Mouse (Mus musculus) sigmoid colon, adult 10 weeks (tissue): ENCODE results near the gene Tigd3. TPM values are rescaled to one million over a fixed set of nuclear protein-coding genes. Genes with fewer than 3 reads are reported as not detected.

Experiments
- polyA plus RNA-seq: library from polyadenylated mRNA; stranded (reverse); fragments of 350-450 nt; fragmentation: Illumina TruSeq; extraction: RNeasy Lipid Tissue Mini Kit (QIAGEN cat#74804); gene quantifications from one replicate; pipeline ENCODE4 v1.2.3, GENCODE M21; 2014; ENCODE audit warnings: low read depth, low replicate concordance

Tigd3 gene
- polyA plus RNA-seq = 0.19 TPM

DNA sequence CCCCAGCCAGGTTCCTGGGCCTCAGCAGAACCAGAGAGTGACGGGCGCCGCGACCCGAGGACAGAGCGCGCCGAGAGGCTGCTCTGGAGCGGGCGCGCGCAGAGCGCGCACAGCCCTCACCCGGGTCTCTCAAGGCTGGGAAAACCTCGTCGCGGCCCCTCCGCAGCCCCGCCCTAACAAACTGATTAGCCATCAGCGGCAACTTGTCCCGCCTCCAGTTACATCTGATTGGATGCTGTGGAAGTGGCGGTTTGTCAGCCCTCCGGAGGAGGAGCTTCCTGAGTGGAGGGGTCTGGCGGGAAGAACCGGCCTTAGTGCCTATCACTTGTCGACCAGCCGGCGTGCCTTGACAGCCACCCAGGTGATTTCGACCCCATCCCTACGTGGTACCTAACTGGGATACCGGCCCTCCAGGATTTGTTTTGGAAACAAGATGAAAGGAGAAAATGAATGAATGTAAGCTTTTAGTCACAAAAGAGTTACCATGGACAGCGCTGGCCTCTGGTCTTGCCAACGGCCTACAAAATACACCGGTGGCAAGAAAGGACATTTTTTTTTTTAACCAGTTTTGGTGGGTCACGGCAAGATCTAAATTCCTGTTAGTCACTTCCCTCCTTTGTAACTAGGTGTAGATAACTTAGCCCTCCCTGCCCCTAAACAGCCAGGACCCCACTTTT lies at the start of gene Tigd3:
Tigd3 (minus strand) TSS at position 148 of the 677 bp plus-strand sequence.

DNA sequence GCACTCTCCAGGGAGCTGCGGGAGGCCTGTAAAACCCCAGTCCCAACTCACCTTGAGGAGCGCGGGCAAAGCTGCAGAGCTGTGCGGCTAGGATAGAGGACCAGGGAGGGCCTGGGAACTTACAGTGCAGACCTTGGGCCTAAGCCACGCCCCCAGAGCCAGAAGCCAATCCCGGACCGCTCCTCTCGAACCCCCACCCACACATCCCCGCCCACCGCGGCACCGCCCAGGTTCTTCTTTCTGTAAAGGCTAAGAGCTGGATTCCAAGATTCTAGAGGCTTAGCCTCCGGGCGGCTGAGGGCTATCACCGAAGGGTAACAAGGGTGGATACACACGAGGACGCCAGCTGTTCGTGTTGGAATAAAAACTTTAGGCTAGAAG lies 30.8 kb upstream of the Tigd3 start, which contains the start of gene Cdc42ep2:
Cdc42ep2 (minus strand) TSS at position 104 of the 381 bp plus-strand sequence.

DNA sequence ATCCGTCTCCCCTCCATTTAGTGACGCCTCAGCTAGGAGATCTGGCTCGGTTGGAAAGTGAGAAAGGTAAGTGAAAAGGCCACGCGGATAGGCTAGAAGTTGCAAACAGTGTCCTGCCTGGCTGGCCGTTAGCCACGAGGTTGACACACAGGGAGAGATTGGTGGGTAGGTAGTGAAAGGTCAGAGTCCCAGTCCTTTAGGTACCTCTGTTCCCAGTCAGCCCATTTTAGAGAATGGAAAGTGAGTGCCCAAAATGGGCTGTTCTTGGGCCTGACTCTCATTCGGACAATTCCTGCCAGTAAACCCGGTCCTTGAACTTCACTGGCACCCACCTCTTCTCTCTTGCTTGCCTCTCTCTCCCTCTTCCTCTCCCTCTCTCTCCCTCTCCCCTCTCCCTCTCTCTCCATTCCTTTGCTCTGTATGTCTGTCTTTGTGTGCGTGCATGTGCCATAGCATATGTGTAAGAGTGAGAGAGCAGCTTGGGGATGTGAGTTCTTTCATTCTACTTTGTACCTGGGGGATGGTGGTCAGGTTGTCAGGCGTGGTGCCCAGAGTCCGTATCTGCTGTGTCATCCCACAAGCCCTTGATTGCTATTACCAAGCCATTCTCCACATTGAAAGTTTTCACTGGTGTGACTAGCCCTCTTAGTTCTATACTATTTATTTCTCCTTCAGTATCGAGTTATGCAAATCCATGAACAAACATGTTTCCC lies 19.2 kb upstream of the Tigd3 start, which contains the start of gene Dpf2:
Dpf2 (minus strand) TSS at position 4 of the 713 bp plus-strand sequence.

DNA sequence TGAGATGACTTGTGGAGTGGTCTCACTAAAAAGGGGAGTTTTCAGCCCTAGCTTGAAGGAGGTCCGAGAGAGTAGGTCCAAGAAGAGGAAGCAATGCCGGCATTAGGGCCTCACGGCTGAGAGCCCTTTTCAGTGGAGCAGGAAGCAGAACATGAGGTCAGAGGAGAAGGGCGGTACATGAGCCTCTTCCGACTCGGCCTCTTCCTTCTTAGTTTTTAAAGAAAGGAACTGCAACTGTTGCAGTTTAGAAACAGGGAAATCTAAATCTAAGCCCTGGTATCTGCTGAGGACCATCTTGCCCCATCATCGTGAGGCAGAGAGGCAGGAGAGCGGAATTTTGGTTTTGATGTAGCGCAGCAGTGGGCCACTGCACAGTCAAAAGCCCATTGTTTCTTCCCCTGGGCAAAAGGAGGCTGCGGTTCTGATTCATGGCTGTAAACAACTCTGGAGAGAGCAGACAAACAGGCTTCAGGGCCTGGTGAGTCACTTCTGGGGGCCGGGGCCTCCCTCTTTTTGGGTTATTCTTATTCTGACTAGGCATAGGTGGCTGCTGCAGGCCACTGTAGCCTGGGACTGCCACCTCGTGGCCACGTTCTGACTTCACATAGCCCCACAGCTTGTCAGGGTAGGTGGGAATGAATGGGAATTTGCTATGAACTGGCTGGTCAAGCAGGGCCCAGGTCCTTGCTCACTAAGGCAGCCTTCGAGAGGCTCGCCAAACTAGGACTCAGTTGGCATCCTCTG lies 16.2 kb downstream of the Tigd3 start, which contains the start of gene Slc25a45:
Slc25a45 (plus strand) TSS at position 191 of the 744 bp plus-strand sequence.

DNA sequence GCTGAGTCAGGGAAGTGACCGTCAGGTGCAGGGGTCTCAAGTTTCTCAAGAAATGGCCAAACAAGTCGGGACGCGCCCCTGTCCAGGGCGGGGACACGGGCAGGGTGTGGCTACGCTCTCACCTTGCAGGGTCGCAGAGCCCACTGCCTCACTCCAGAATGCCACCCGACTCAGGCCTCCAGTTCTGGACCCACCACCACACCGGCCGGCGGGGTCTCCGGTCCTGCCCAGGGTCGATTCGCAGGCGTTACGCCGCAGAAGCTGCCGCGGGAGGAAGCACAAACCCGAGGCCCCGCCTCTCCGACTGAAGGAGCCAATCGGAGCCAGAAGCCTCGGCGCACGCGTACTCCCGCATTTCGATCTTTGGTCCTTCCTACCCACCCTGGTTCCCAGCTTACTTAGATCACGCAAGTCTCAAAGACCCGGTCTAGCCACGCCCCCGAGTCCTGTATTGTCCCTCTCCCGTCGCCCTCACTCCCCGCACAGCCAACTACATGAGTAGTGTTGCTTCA lies 18.9 kb downstream of the Tigd3 start, which contains the start of gene Frmd8:
Frmd8 (minus strand) TSS at position 306 of the 512 bp plus-strand sequence.

Other genes with a start within 250 kb of the Tigd3 start
- gene Sipa1, start 230.4 kb downstream of the Tigd3 start, polyA plus RNA-seq = 1.5 TPM
- 1.7 TPM for gene Map3k11, start 205.4 kb downstream of the Tigd3 start, polyA plus RNA-seq
- gene Pcnx3, start 205.2 kb downstream of the Tigd3 start, polyA plus RNA-seq = 0.22 TPM
- not detected for gene Kcnk7, start 189.8 kb downstream of the Tigd3 start, polyA plus RNA-seq
- 8.7 TPM for gene Ehbp1l1, start 167.8 kb downstream of the Tigd3 start, polyA plus RNA-seq
- gene Fam89b, start 164.5 kb downstream of the Tigd3 start, polyA plus RNA-seq = not detected
- gene Ltbp3, start 153.2 kb downstream of the Tigd3 start, polyA plus RNA-seq = 3.2 TPM
- gene Scyl1, start 122.7 kb downstream of the Tigd3 start, polyA plus RNA-seq = 0.28 TPM
- gene Frmd8, start 18.9 kb downstream of the Tigd3 start, polyA plus RNA-seq = 4.3 TPM
- 1.0 TPM for gene Slc25a45, start 16.3 kb downstream of the Tigd3 start, polyA plus RNA-seq
- gene Dpf2, start 18.9 kb upstream of the Tigd3 start, polyA plus RNA-seq = 12.7 TPM
- 0.79 TPM for gene Cdc42ep2, start 30.7 kb upstream of the Tigd3 start, polyA plus RNA-seq
- 3.3 TPM for gene Pola2, start 70.1 kb upstream of the Tigd3 start, polyA plus RNA-seq
- gene Slc22a20, start 92.0 kb upstream of the Tigd3 start, polyA plus RNA-seq = not detected
- gene Capn1, start 121.7 kb upstream of the Tigd3 start, polyA plus RNA-seq = 2.7 TPM
- 1.1 TPM for gene Syvn1, start 152.4 kb upstream of the Tigd3 start, polyA plus RNA-seq
- 24.2 TPM for gene Mrpl49, start 163.6 kb upstream of the Tigd3 start, polyA plus RNA-seq
- 18.5 TPM for gene Fau, start 163.7 kb upstream of the Tigd3 start, polyA plus RNA-seq
- gene Znhit2, start 167.0 kb upstream of the Tigd3 start, polyA plus RNA-seq = not detected
- 3.7 TPM for gene Tm7sf2, start 174.2 kb upstream of the Tigd3 start, polyA plus RNA-seq
- 13.1 TPM for gene Vps51, start 183.1 kb upstream of the Tigd3 start, polyA plus RNA-seq
- gene Tmem262, start 185.9 kb upstream of the Tigd3 start, polyA plus RNA-seq = not detected
- gene Gm28374, start 188.1 kb upstream of the Tigd3 start, polyA plus RNA-seq = not detected
- gene Zfpl1, start 190.8 kb upstream of the Tigd3 start, polyA plus RNA-seq = 0.69 TPM
- gene Cdca5, start 190.8 kb upstream of the Tigd3 start, polyA plus RNA-seq = 3.0 TPM
- not detected for gene AC131692.1, start 200.3 kb upstream of the Tigd3 start, polyA plus RNA-seq
- gene Naaladl1, start 211.6 kb upstream of the Tigd3 start, polyA plus RNA-seq = 1.5 TPM
- gene Sac3d1, start 224.5 kb upstream of the Tigd3 start, polyA plus RNA-seq = 0.82 TPM
- 6.2 TPM for gene Snx15, start 234.2 kb upstream of the Tigd3 start, polyA plus RNA-seq
- gene Batf2, start 246.8 kb upstream of the Tigd3 start, polyA plus RNA-seq = 1.2 TPM
- gene Arl2, start 247.4 kb upstream of the Tigd3 start, polyA plus RNA-seq = 3.0 TPM